Mouse (Mus musculus): ENCODE data around the gene 1700013G24Rik. TPM values are rescaled to one million over a fixed set of nuclear protein-coding genes. Genes with fewer than 3 reads are reported as not detected.

The 1700013G24Rik gene
- polyA plus RNA-seq, 1 experiment from 2014 or later, result not detected

DNA sequence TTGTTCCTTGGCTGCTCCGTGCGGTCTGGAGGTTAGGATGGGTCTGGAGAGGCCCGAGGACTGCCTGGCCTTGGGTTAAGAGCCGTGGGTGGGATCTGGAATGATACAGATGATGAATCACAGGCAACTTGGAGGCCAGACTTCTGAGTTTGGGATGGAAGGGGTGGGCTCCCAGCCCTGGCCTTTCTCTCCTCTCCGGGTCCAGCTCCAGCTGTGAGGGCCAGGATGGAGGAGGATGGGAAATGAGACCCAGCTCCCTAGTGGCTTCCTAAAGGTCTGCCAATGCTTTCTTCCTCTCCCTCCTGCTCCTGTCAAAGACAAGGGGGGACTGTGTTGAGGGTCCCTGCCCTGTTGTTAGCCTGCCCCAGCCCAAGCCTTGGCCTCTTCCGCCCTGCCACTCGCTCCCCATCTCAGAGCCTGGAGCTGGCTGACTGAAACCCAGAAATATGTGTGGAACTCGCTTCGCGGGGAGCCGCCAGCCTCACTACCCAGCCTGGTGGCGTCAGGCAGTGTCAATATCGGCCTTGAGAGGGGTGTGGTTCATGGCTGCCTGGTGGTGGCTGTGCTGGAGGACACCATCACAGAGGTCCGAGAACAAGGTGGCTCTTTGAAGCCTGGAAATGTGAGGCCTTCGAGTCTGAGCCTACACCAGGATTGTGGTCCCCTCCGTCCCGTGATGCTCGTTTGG, 20.8 kb downstream of the 1700013G24Rik start:
- Histone ChIP-seq H3K27me3 (ENCODE audit: insufficient read depth, low read length) (0 out of 2 replicates have a peak, but pooled peaks cover under 1% of the 10 kb centered on the region), H3K4me1 (ENCODE audit: insufficient read depth) (peaks cover 27% of the 10 kb centered on the region), H3K4me2 (ENCODE audit: low read depth, low read length) (no peak overlapping the region), H3K36me3 (replicated peaks; ENCODE audit: insufficient read depth, low read length) (no peaks in the 10 kb centered on the region), H3K4me3 (ENCODE audit: low read depth, low read length) (no peak overlapping the region), H3K9me3 (ENCODE audit: low read length) (no peaks in the 10 kb centered on the region), H3K9ac (replicated peaks) (no peak overlapping the region), H3K27ac (ENCODE audit: low read depth) (0 out of 2 replicates have a peak overlapping the region, but pooled peaks have one; percentile 3)
- 64% methylated on average over 18 of the region's 18 CpGs for WGBS (ENCODE audit: insufficient replicate concordance)
- TF ChIP-seq CTCF (IDR thresholded peaks at IDR 0.05; ENCODE audit: low read depth) (no peak), EP300 (IDR thresholded peaks at IDR 0.05; ENCODE audit: low read depth) (no peak)
- DNase-seq (no peak), ATAC-seq (no peak)

DNA sequence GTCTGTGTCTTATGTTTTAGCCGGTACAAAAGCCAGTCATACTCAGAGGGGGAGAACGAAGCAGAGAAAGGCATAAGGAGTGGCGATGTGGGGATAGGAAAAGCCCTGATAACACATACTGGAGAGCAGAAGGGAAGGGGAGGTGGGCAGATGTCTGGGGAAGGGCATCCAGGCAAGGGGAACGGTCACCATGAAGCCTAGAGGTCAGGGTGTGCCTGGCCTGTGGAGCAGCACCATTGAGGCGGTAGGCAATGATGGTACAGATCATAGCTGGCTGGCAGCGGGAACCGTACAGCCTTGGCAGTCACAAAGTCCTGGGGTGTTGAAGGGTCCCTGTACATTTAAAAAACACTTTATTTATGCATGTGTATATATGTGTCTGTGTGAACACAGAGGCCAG, 21.6 kb downstream of the 1700013G24Rik start:
- no peaks in the 10 kb centered on the region for H3K9me3 ChIP-seq (ENCODE audit: low read length)
- TF ChIP-seq EP300 (IDR thresholded peaks at IDR 0.05; ENCODE audit: low read depth), result no peak
- TF ChIP-seq CTCF (IDR thresholded peaks at IDR 0.05; ENCODE audit: low read depth), result no peak
- ATAC-seq (no peak), DNase-seq (no peak)
- peaks cover 31% of the 10 kb centered on the region for H3K4me1 ChIP-seq (ENCODE audit: insufficient read depth)
- no peak overlapping the region for H3K27ac ChIP-seq (ENCODE audit: low read depth)
- H3K4me3 ChIP-seq (ENCODE audit: low read depth, low read length), result no peak overlapping the region
- WGBS (ENCODE audit: insufficient replicate concordance), result 83% methylated on average over 7 of the region's 7 CpGs
- H3K27me3 ChIP-seq (ENCODE audit: insufficient read depth, low read length), result no peaks in the 10 kb centered on the region
- H3K4me2 ChIP-seq (ENCODE audit: low read depth, low read length), result no peak overlapping the region
- no peaks in the 10 kb centered on the region for H3K36me3 ChIP-seq (replicated peaks; ENCODE audit: insufficient read depth, low read length)
- H3K9ac ChIP-seq (replicated peaks), result no peak overlapping the region

DNA sequence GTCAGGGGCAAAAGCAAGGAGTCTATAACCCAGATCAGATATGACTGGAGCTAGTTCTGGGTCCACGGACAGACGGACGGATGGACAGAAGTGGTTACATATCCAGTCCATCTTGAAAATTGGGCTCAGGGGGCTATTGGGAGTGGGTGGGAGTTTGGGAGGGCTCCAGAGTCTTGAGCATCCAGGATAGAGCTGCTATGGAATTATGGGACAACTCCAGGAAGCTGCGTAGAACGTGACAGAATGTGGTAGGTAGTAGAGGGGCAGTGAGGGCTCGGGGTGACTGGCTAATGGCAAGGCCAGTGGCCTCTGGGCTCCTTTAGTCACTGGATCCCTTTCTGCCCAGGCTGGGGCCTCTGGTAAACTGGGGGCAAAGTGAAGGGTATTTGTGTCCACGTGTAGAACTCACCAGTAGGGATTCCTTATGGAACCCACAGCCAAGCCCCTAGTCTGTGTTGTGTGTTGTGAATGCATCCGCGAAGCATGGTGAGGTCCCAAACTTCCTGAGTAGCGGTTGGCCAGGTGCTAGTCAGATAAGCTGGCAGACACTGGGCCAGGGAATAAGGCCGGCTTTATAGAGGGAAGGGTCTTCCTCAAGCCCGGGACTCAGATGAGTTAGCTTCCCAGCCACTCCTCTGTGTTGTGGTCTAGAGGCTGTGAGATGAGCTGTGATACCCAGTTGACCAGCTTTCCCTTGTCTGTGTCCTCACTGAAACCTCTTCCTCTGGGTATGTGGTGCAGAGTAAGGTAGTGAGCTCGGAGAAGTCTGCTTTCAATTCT, 22.4 kb downstream of the 1700013G24Rik start:
- WGBS (ENCODE audit: insufficient replicate concordance), result 60% methylated on average over 13 of the region's 13 CpGs
- no peaks in the 10 kb centered on the region for H3K36me3 ChIP-seq (replicated peaks; ENCODE audit: insufficient read depth, low read length)
- ATAC-seq, result no peak
- 0 out of 2 replicates have a peak overlapping the region, but pooled peaks have one; percentile 16 for H3K27ac ChIP-seq (ENCODE audit: low read depth)
- no peaks in the 10 kb centered on the region for H3K9me3 ChIP-seq (ENCODE audit: low read length)
- no peak overlapping the region for H3K9ac ChIP-seq (replicated peaks)
- DNase-seq, result no peak
- no peak overlapping the region for H3K4me2 ChIP-seq (ENCODE audit: low read depth, low read length)
- TF ChIP-seq CTCF (IDR thresholded peaks at IDR 0.05; ENCODE audit: low read depth) (no peak), EP300 (IDR thresholded peaks at IDR 0.05; ENCODE audit: low read depth) (no peak)
- H3K4me3 ChIP-seq (ENCODE audit: low read depth, low read length), result no peak overlapping the region
- H3K4me1 ChIP-seq (ENCODE audit: insufficient read depth), result peaks cover 32% of the 10 kb centered on the region
- H3K27me3 ChIP-seq (ENCODE audit: insufficient read depth, low read length), result no peaks in the 10 kb centered on the region

DNA sequence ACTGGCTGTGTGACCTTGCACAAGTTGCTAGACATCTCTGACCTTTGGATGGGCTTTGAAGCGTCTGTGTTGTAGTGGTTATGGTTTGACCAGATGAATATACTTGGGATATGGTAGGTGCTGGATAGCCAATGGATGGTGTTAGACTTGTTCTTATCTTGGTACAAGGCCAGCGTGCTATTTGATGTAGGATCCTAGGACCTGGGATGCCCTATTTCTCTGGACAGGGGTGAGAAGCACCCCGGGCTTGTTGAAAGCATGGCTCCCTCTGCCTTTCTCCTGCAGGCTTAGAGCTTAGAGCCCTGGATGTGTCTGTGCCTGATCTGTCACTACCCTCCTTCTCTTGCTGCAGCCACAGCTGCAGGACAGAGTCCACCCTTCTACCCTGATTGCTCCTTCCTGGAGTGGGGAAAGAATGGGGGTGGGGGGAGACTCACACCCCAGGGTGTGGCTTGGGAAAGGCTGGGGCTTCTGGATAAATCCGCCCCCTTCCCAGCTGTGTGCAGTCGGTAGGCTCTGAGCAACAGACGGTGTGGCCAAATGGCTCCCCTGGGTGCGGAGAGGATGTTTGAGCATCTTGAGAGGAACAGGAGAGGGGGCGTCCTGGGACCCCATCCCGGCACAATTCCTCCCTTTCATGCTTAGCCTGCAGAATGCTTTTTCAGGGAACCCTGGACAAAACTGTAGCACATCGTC, 23.1 kb downstream of the 1700013G24Rik start:
- Histone ChIP-seq H3K36me3 (replicated peaks; ENCODE audit: insufficient read depth, low read length) (no peaks in the 10 kb centered on the region), H3K9ac (replicated peaks) (no peak overlapping the region), H3K4me2 (ENCODE audit: low read depth, low read length) (peak overlapping the region; percentile 26; the same call in 1 of the 2 replicates), H3K27ac (ENCODE audit: low read depth) (0 out of 2 replicates have a peak overlapping the region, but pooled peaks have one; percentile 16), H3K4me3 (ENCODE audit: low read depth, low read length) (no peak overlapping the region), H3K9me3 (ENCODE audit: low read length) (no peaks in the 10 kb centered on the region), H3K4me1 (ENCODE audit: insufficient read depth) (peaks cover 38% of the 10 kb centered on the region), H3K27me3 (ENCODE audit: insufficient read depth, low read length) (no peaks in the 10 kb centered on the region)
- TF ChIP-seq CTCF (IDR thresholded peaks at IDR 0.05; ENCODE audit: low read depth), result no peak
- WGBS (ENCODE audit: insufficient replicate concordance), result 31% methylated on average over 10 of the region's 10 CpGs
- ATAC-seq (no peak), DNase-seq (no peak)

DNA sequence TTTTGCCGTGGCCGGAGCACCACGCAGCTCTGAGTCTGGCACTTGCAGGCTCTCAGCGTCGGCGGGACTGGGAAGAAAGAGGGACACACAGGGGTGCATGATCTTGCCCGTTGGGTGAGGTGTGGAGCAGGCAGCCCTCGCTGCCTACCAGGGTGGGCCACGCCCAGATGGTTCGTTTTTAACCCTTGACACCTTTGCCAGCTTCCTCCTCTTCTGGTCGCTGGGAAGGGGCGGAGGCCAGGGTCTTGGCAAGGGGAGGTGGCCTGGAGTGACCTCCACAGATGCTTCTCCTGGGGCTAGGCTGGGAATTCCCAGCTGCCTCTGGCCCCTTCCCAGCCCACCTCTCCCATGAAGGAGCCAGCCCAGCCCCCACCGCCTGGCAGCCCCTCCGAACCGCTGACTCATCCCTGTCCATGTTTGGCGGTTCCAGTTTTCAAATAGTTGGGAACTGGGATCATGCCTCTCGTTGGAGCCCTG, 23.7 kb downstream of the 1700013G24Rik start:
- DNase-seq (no peak), ATAC-seq (no peak)
- H3K4me2 ChIP-seq (ENCODE audit: low read depth, low read length), result peak overlapping the region; percentile 26; the same call in 1 of the 2 replicates
- H3K36me3 ChIP-seq (replicated peaks; ENCODE audit: insufficient read depth, low read length), result no peaks in the 10 kb centered on the region
- H3K4me3 ChIP-seq (ENCODE audit: low read depth, low read length), result no peak overlapping the region
- no peak overlapping the region for H3K9ac ChIP-seq (replicated peaks)
- H3K9me3 ChIP-seq (ENCODE audit: low read length), result no peaks in the 10 kb centered on the region
- H3K4me1 ChIP-seq (ENCODE audit: insufficient read depth), result peaks cover 44% of the 10 kb centered on the region
- H3K27ac ChIP-seq (ENCODE audit: low read depth), result 0 out of 2 replicates have a peak overlapping the region, but pooled peaks have one; percentile 7
- 26% methylated on average over 16 of the region's 17 CpGs for WGBS (ENCODE audit: insufficient replicate concordance)
- no peaks in the 10 kb centered on the region for H3K27me3 ChIP-seq (ENCODE audit: insufficient read depth, low read length)
- no peak for TF ChIP-seq CTCF (IDR thresholded peaks at IDR 0.05; ENCODE audit: low read depth)

DNA sequence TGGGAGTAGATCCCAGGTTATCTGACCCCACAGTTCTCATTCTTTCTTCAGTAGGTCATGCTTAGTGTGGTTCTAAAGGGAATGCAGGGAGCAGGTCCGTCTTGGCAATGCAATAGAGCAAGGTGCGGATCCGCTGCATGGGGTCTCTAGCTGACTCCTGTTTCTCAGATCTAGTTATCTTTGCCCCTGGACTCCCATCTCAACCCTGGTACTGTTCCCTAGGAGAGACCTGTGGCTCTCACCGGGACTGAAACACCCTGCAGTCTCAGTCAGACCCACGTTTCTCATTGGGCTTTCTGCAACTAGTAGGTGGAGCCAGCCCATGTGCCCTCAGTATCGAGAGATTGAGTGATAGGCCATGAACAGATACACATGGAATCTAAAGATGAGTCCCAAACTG, 24.5 kb downstream of the 1700013G24Rik start:
- DNase-seq, result no peak

More for the DNA sequence above, 24.5 kb downstream of the 1700013G24Rik start:
- no peak overlapping the region for H3K4me2 ChIP-seq (ENCODE audit: low read depth, low read length)
- peaks cover 45% of the 10 kb centered on the region for H3K4me1 ChIP-seq (ENCODE audit: insufficient read depth)
- H3K36me3 ChIP-seq (replicated peaks; ENCODE audit: insufficient read depth, low read length), result no peaks in the 10 kb centered on the region
- TF ChIP-seq CTCF (IDR thresholded peaks at IDR 0.05; ENCODE audit: low read depth) (no peak), EP300 (IDR thresholded peaks at IDR 0.05; ENCODE audit: low read depth) (no peak)
- H3K27ac ChIP-seq (ENCODE audit: low read depth), result 0 out of 2 replicates have a peak overlapping the region, but pooled peaks have one; percentile 11
- no peaks in the 10 kb centered on the region for H3K27me3 ChIP-seq (ENCODE audit: insufficient read depth, low read length)
- WGBS (ENCODE audit: insufficient replicate concordance), result 47% methylated on average over 6 of the region's 6 CpGs
- H3K4me3 ChIP-seq (ENCODE audit: low read depth, low read length), result no peak overlapping the region
- no peaks in the 10 kb centered on the region for H3K9me3 ChIP-seq (ENCODE audit: low read length)
- H3K9ac ChIP-seq (replicated peaks), result no peak overlapping the region
- no peak for ATAC-seq

Measured in liver, postnatal 0 days (tissue).